Mouse (Mus musculus) lung, adult 2 months (tissue): ENCODE results near the gene Lmbrd2. TPM values are rescaled to one million over a fixed set of nuclear protein-coding genes. Genes with fewer than 3 reads are reported as not detected.
"Not testable (repeated sequence)": the region's sequence is repeated elsewhere in the genome, so short reads cannot be mapped to it uniquely, and the experiment has no call there.

Experiments
- DNase-seq: peaks from one replicate; pipeline ENCODE4 v3.0.0; 2022
- H3K4me1 ChIP-seq: fragments of 200-500 bp; 2 replicates; pipeline ENCODE4 v1.6.1; 2011; ENCODE audit warnings: low read length; ENCODE audit not compliant: control insufficient read depth, insufficient read depth
- H3K4me3 ChIP-seq: fragments of 200-500 bp; replicated peaks from 2 replicates; pipeline ENCODE3; 2011; ENCODE audit warnings: low read depth, mild to moderate bottlenecking, control low read depth, low read length; ENCODE audit errors: extremely low read depth
- CTCF ChIP-seq: fragments of 200-500 bp; IDR thresholded peaks from 2 replicates; pipeline ENCODE4 v1.5.1; 2011; ENCODE audit warnings: mild to moderate bottlenecking, low read length, control low read depth; ENCODE audit not compliant: insufficient read depth
- POLR2A ChIP-seq: fragments of 200-500 bp; IDR thresholded peaks from 2 replicates; pipeline ENCODE4 v1.6.1; 2011; ENCODE audit warnings: low read depth, mild to moderate bottlenecking, control low read depth, low read length, borderline replicate concordance; ENCODE audit errors: extremely low read depth
- WGBS: fragments of 180-500 bp; shearing (Covaris S2); methylation state at CpG from one replicate; pipeline ENCODE4 v1.1.7; 2018; 5-methylcytosine and 5-hydroxymethylcytosine counted together
- polyA plus RNA-seq: library from polyadenylated mRNA; depleted of rRNA; stranded (reverse); fragments of >200 nt; gene quantifications from 2 replicates; pipeline ENCODE4 v1.2.3, GENCODE M21; 2012; rRNA removed

Lmbrd2 gene
- polyA plus RNA-seq, 1 experiment, result 15.3 TPM

DNA sequence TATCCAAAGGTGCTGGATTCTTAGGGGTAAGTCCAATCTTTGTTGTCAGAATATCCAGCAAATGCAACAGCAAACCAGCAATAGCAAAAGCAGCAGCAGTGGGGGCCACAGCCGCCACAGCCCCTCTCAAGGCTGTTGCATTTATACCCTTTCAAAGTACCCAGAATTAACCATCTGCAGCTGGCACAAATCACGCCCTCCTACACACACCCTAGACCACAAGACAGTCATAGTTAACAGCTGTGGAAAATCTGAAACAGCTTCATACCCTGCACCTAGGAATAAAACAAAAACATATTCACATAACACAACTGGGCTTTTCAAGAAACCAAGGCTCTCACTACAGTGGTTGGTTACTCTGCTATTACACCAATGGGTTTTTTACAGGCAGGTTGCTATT is 49.4 kb downstream of the Lmbrd2 start:
- Histone ChIP-seq H3K4me3 (no peak overlapping the region), H3K4me1 (no peaks in the 10 kb centered on the region)
- DNase-seq, result no peak
- TF ChIP-seq POLR2A, result no peak
- no peak for TF ChIP-seq CTCF
- WGBS, result 87% methylated on average over 2 of the region's 2 CpGs

DNA sequence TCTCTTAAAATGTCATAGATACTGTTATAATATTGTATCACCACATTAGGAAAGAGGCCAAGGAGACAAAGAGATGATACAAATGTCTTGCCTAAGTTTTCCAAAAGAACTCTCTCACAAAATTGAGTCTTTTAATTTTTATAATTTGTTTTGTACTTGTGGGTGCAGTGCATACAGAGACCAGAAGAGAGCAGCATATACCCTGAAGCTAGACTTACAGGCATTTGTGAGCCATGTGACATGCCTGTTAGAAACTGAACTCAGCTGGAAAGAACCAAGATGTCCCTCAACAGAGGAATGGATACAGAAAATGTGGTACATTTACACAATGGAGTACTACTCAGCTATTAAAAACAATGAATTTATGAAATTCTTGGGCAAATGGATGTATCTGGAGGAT is 52.3 kb downstream of the Lmbrd2 start:
- not testable (repeated sequence) for H3K4me3 ChIP-seq, DNase-seq, H3K4me1 ChIP-seq

DNA sequence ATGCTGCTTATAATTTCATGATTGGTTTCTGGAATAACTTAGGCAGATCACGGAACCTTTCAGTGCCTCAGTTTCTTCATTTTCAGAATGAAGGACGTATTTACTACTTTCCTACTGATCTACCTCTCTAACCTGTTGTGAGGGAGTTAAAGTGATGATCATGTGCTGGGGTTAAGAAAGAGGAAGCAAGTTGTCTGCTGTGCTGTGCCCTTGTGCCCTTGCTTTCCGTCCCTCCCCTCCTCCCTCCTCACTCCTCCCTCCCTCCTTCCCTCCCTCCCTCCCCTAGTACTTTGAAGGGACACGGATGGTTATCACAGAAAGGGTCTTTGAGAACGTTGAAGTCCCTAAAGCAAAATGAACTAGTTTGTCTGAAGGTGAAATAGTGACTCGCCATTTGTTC is 58.1 kb downstream of the Lmbrd2 start:
- 54% methylated on average over 6 of the region's 6 CpGs for WGBS
- TF ChIP-seq POLR2A, result no peak
- no peak for TF ChIP-seq CTCF
- Histone ChIP-seq H3K4me1 (no peaks in the 10 kb centered on the region), H3K4me3 (no peak overlapping the region)
- DNase-seq, result no peak

DNA sequence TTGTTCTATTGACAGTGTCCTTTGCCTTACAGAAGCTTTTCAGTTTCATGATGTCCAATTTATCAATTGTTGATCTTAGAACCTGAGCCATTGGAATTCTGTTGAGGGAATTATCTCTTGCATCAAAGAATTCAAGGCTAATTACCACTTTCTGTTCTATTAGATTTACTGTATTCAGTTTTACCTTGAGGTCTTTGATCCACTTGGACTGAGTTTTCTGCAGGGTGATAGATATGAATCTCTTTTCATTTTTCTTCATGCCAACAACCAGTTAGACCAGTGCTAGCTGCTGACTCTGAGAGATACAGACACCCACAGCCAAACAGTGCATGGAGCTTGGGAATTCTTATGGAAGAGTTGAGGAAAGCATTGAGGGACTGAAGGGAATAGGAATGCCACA is 71.5 kb downstream of the Lmbrd2 start:
- no peak for DNase-seq
- Histone ChIP-seq H3K4me3 (no peak overlapping the region), H3K4me1 (no peaks in the 10 kb centered on the region)
- TF ChIP-seq CTCF, result no peak
- TF ChIP-seq POLR2A, result no peak

DNA sequence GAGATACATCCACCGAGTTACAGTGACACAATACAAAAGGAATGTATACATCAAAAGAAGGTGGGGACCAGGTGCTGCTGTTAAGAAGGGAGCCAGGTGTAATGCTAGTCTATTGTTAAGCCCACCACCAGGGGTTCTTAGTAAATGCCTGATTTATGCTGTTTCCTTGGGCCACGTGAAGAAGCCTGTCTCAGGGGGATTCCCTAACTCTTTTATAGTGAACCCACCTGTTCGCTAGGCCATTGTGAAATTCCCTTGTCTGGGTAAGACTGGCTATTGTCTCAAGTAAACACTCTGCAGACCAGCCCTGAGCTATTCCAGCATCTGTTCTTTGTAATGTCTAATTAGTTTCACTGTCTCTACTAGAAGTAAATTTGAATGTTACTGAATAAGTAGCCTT is 72.7 kb downstream of the Lmbrd2 start:
- not testable (repeated sequence) for DNase-seq, H3K4me3 ChIP-seq, H3K4me1 ChIP-seq
- 57% methylated on average over 3 of the region's 3 CpGs for WGBS

DNA sequence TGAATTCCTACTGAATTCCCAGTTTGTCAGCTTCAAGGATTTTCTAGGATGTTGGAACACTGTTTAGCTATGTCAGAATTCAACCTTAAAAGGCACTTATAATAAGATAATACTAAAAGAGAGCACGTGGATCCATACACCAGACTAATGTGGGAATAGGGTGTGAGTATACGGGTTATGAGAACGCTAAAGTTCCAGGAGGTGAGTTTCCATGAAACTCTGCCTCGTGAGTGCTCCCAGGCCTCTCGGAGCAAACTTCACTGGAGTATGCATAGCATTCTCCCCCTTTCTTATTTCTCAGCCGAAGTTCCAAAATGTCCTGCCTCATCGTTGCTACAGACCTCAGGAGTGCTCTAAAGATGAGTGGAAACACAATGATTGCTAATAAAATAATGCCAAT is 73.1 kb downstream of the Lmbrd2 start:
- WGBS, result 87% methylated on average over 7 of the region's 7 CpGs
- not testable (repeated sequence) for H3K4me1 ChIP-seq, DNase-seq, H3K4me3 ChIP-seq

DNA sequence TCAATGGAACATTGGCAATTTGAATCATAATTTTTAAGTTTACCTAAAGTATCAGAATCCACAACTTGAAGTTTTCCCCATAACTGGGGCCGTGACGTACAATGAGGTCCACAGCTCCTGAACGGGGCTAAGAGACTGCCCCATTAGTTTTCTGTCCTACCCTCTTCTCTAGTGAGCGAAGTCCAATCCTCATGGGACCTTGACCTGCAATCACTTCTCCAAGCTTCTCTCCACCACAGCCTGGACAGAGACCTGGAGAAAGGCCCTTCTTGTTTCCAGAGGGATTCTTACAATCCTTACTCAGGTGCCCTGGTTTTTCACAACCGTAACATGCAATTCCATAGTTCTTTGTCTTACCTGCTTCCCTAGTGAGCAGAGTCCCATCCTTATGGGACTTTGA is 76.1 kb downstream of the Lmbrd2 start:
- TF ChIP-seq CTCF (no peak), POLR2A (no peak)
- H3K4me3 ChIP-seq, result no peak overlapping the region
- 93% methylated on average over 5 of the region's 5 CpGs for WGBS
- DNase-seq, result no peak
- H3K4me1 ChIP-seq, result no peaks in the 10 kb centered on the region

DNA sequence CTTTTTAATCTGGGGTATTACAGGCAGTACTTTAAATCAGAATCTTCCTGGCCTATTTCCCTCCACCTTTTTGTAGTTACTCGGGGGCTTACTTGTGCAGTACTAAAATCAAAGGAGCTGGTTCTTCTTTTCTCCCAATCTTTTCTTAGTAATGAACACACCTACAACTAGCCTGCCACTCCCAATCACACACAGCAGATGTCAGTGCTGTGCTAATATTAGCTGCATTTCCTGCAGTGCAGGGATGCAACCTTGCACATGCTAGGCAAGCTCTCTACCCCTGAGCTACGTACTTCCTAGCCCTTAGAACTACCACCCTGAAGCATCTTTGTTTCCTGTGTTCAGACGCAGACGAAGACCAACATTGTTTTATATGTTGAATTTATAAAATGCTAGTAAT is 90.6 kb downstream of the Lmbrd2 start:
- H3K4me3 ChIP-seq, H3K4me1 ChIP-seq, DNase-seq: not testable (repeated sequence)
- WGBS, result 65% methylated on average over 4 of the region's 4 CpGs

DNA sequence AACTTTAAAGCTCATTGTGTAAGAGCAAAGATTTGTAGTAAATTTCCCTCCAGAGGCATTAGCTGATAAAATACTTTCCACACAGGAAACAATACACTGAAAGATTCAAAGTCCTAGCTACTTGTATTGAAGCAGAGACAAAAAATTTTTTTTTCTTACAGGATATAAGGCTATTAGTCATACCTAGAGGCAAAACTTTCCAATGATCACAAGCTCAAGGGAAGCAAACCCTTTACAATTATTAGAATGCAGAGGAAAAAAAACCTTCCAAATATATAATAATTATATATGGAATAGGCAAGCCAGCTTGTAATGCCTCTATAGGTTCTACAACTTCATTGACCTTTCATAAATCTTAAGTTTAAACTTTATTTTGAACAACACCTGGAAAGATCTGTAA is 106.0 kb downstream of the Lmbrd2 start:
- Histone ChIP-seq H3K4me1 (no peaks in the 10 kb centered on the region), H3K4me3 (no peak overlapping the region)
- no peak for DNase-seq
- TF ChIP-seq CTCF, result no peak
- TF ChIP-seq POLR2A, result no peak

Other genes with a start within 250 kb of the Lmbrd2 start
- gene Ranbp3l, start 172.6 kb upstream of the Lmbrd2 start, polyA plus RNA-seq, result 0.07 TPM in 1 of 2 replicates, not detected in the other
- 11.5 and 12.0 TPM in 2 replicates for gene Nadk2, start 69.3 kb upstream of the Lmbrd2 start, polyA plus RNA-seq
- gene Skp2, start 14.9 kb downstream of the Lmbrd2 start, polyA plus RNA-seq, result 0.91 and 1.6 TPM in 2 replicates
- gene Ugt3a1, start 136.3 kb downstream of the Lmbrd2 start, polyA plus RNA-seq, result not detected in 2 replicates
- 0.12 and 0.15 TPM in 2 replicates for gene Ugt3a2, start 195.0 kb downstream of the Lmbrd2 start, polyA plus RNA-seq